Mouse (Mus musculus): ENCODE measurements at regions not wholly inside any gene's neighbourhood (a gene's known extent, or its start where the extent isn't known, plus 50 kb on each side); places are given as distances from the start of the nearest gene placed in this dataset.

DNA sequence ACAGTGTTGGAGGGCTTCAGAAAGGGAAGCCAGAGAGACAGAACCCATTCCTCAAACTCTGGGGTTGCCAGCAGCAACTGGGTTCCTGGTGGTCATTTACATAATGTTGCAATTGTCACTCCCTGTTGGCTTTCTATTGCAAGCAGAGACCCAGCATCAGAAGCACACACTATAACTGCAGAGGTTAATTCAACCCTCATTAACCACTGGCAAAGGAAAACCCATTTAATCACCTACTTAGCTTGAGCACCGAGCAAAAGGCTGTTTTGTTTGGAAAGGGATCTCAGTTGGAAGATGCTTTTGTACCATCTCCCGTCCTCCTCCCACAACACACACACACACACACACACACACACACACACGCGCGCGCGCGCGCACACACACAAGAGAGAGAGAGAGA is 312.0 kb downstream of the Prdm2 start:
- TF ChIP-seq ZNF384 (IDR thresholded peaks at IDR 0.05; ENCODE audit: low read depth, low read length) (no peak), CTCF (conservative IDR thresholded peaks at IDR 0.05 in 1 of 2, IDR thresholded peaks at IDR 0.05 in 1 of 2; ENCODE audit: low read depth in 2 of 2, low read length in 2 of 2) (no peak), EP300 (IDR thresholded peaks at IDR 0.05; ENCODE audit: low read length) (no peak), CHD2 (IDR thresholded peaks at IDR 0.05; ENCODE audit: low read length) (no peak), MXI1 (IDR thresholded peaks at IDR 0.05; ENCODE audit: low read depth, low read length) (no peak), ELF1 (IDR thresholded peaks at IDR 0.05; ENCODE audit: low read depth, low read length) (no peak), POLR2A (IDR thresholded peaks at IDR 0.05; ENCODE audit: low read depth, low read length) (no peak), TCF12 (IDR thresholded peaks at IDR 0.05; ENCODE audit: low read depth, low read length) (no peak), UBTF (IDR thresholded peaks at IDR 0.05; ENCODE audit: low read depth, low read length) (no peak), USF1 (IDR thresholded peaks at IDR 0.05; ENCODE audit: low read depth, low read length) (no peak), POLR2AphosphoS2 (IDR thresholded peaks at IDR 0.05; ENCODE audit: low read depth, low read length) (no peak)

All from CH12.LX (cell line).